Mouse (Mus musculus) cerebellum, postnatal 36 days (tissue): ENCODE measurements around the gene Myo1d.

ENCODE experiments used
- DNase-seq, 2 experiments: peaks; one replicate each; pipeline ENCODE4 v3.0.0; 2021 to 2022; ENCODE audit warnings: mixed read lengths in 2 of 2

Gene Myo1d

GRCm38 (mm10) chr11:80532966-80533365 is 246.9 kb downstream of the Myo1d start:
- no peak for DNase-seq

DNA sequence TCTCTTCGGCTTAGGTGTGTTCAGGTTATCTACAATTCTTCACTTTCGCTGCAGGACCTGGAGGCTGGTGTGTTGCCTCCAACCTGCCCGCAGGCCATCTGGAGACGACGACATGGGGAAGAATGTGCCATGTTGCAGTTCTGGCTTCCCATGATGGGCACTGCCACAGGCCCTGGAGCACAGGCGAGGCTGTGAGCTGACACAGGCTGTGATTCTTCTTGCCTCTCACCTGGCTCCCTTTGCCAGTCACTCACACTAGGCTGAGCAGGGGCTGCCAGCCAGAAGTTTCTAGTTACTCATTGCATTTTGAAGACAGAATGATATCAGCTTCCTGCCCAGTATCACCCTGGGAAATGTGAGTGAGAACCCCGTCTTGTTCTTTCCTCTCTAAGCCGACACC is 250.7 kb downstream of the Myo1d start:
- no peak for DNase-seq

GRCm38 (mm10) chr11:80527697-80528096 is 252.1 kb downstream of the Myo1d start:
- no peak for DNase-seq

GRCm38 (mm10) chr11:80524213-80524612 is 255.6 kb downstream of the Myo1d start:
- DNase-seq, result no peak

DNA sequence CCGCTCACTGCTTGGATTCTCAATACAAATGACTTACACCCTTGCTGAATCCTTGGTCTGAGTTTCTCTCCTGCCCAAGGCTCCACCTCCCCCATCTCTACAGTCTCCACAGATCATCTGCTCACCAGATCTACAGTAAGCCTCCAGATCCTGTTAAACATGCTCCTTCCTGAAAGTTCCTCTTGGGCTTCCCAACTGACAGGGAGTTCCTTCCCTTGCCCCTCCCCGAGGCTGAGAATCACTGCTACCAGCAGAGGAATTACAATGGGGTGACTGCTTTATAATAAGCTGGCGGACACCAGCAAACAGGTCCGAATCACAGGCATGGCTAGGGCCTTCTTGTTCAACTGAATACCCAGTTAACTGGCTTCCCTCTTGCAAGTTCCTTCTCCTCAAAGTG is 256.4 kb downstream of the Myo1d start:
- DNase-seq, result no peak

GRCm38 (mm10) chr11:80522852-80523251 is 257.0 kb downstream of the Myo1d start:
- no peak for DNase-seq

- no peak for DNase-seq
Observed at GRCm38 (mm10) chr11:80521148-80521547, 258.7 kb downstream of the Myo1d start.

- DNase-seq, result peak in 1 of 2 experiments; percentile 13
Observed at GRCm38 (mm10) chr11:80518421-80519367, 261.1 kb downstream of the Myo1d start.

GRCm38 (mm10) chr11:80515895-80516294 is 263.9 kb downstream of the Myo1d start:
- no peak for DNase-seq

DNA sequence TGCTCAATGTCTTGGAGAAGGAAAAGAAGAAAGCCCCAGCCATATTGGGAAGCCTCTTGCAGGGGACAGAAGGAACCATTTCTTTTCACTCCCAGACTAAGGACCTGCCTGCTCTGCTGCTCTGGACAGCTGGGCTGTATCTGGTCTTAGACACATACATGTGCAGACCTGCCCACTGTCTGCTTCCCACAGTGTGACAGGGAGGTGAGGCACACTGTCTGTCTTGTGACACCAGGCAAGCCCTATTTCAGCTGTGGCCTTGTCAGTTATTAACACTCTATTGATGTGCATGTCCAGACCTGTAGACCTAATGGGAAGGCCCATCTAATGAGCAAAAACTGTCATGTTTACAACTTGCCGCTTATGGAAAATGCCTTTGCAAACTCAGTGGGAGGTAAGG is 264.5 kb downstream of the Myo1d start:
- DNase-seq, result no peak

DNA sequence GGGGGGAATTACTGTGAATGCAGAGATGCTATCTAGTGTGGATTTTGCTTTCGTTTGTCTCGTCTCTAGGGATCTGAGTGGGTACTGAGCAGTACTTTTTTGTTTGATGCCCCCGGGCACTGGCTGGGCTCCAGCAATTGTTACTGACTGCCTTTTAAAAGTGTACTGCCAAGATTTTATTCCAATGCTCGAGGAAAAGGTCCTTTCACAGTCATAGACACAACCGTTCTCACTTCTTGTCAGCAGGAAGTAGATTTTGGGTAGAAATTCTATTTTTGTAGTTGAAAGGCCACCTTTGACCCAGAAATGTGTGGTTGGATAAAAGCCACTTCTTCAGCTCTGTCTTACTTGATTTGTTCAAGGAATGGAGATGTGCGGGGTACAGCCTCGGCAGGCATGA is 266.0 kb downstream of the Myo1d start:
- DNase-seq, result no peak

DNA sequence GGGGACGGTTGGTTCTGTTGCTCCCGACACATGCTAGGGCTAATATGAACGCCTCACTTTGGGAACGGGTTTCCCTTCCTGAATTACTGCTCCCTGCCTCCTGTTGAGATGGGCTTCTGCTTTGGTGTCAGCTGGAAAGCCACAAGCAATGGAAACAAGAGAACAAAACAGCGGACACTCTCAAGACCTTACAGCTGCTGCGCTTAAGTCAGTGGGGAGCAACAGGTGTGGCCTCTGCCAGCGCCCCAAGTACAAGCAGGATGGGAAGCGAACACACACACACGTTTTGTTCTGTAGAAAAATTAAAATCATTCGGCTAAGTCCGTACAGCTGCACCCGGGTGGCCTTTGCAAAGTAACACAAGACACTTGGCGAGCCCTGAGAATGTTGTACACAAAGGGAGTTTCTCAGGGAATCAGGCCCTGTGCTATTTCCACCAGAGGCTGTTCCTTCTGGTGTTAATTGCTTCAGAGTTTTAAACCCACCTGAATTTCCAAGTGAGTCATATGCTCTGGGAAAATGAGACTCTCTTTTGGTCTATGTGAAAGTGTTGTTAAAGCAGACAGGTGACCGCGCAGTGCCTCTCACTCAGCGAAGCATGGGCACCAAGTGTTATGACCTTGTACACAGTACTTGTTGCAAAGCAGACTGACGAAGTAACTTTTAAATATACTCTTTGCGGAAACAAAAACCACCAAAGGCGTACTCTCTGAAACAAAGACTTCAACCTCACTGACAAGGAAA is 267.3 kb downstream of the Myo1d start:
- no peak for DNase-seq

DNA sequence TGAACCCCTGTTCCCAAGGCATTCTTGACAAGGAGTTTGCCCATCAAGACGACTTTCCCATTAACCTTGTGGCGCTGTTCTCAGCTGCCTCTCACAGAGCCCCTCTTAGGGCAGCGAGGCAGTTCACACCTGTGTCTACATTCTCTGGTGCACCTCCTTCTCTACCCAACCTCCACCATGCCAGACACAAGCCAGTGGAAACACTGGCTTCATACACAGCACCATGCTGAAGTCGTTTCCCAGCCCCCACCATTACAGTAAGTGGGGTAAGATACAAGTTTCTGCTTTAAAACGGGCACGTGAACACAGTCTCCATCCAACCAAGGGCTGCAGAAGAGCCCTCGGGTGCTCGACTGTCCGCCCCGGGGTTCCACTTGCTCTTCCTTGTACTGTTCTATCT is 269.7 kb downstream of the Myo1d start:
- no peak for DNase-seq

DNA sequence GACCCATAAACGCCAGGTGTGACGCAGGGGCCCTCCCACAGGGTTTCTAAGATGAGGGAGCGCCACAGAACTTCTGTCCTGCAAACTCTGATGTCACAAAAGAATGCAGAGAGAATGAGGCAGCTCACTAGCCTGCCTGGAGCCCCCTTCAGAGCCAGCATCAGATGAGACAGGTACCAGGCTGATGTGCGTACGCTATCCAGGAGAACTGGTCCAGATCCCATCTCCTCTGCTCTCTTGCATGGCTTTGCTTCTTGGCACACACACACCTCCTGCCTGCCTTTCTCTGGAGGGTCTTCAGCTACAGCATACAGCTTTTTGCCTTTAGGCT is 270.7 kb downstream of the Myo1d start:
- no peak for DNase-seq

GRCm38 (mm10) chr11:80508361-80509175 is 271.3 kb downstream of the Myo1d start:
- DNase-seq, result no peak

DNA sequence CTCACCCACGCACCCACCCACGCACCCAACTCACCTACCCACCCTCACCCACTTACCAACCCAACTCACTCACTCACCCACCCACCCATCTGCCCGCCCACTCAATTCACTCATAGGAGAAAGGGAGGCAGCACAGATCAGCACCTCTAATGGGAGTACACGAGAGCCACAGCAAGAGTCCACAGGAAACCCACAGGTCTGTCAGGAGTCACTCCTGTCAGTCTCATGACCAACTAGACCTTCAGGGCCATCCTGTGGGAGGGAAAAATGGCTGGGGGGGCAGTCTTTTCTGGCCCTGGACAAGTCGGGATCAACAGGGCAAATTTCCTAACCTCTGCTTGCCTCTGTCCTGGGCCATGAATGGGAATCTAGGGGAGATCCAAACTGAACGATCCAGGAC is 272.0 kb downstream of the Myo1d start:
- no peak for DNase-seq

GRCm38 (mm10) chr11:80506483-80506882 is 273.3 kb downstream of the Myo1d start:
- DNase-seq, result no peak

DNA sequence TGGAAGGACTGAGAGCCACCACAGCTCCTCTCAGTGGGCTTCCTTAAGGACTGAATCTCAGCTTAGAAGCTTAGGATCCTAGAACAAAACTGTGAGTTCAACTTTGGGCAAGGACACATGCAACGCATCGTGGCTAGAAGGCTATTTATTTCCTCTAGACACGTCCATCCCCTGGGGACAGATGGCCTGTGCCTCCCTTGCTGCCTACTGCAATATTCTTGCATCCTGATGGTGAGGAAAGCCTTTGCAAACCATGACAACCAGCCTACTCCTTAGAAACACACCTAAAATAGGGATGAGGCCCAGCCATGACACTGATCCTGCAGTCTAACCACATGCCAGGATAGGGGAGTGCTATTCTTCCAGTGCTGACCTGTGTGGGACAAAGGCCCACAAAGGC is 274.2 kb downstream of the Myo1d start:
- DNase-seq, result no peak

GRCm38 (mm10) chr11:80504519-80505385 is 275.1 kb downstream of the Myo1d start:
- no peak for DNase-seq

GRCm38 (mm10) chr11:80503726-80504452 is 275.9 kb downstream of the Myo1d start:
- peak; percentile 31 to 41 for DNase-seq

DNA sequence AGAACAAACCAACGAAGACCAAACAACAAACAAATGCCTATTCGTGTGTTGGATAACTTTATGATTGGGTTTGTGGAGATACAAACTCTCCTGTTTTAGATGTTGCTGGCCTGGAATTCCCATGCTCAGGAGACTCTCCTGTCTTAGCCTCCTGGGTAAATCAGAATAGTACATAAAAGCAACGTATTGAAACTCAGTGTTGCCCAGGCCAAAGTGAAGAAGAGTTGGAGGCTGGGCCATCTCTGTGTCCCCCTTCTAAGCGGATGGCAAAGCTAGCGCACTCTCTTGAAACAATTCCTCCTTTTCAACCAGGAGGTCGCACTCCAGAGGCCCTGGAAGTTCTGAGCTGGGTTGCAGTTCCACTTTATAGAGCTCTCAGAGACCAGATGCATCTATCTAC is 276.5 kb downstream of the Myo1d start:
- DNase-seq, result no peak

- DNase-seq, result no peak
Observed at GRCm38 (mm10) chr11:80499550-80499952, 280.3 kb downstream of the Myo1d start.
